Mouse (Mus musculus): ENCODE measurements around the gene Lancl2.

GRCm38 (mm10) chr6:57706721-57707120 lies 4.4 kb downstream of the Lancl2 start:
- no peak for TF ChIP-seq CTCF (IDR thresholded peaks at IDR 0.05; ENCODE audit: extremely low read depth, insufficient read depth, low read length)
- TF ChIP-seq POLR2A (IDR thresholded peaks at IDR 0.05; ENCODE audit: extremely low read depth, insufficient read depth, low read length) = no peak

Data from cortical plate, adult 2 months (tissue).